Mouse (Mus musculus) embryonic facial prominence, embryonic 12.5 days (tissue): ENCODE data around the gene Fbxo2. TPM values are rescaled to one million over a fixed set of nuclear protein-coding genes. Genes with fewer than 3 reads are reported as not detected.

ENCODE experiments used
- ATAC-seq: fragments of 200-750 bp; cut with Nextera tagmentation; 2 replicates; pipeline ENCODE4 v1.8.0; 2017; ENCODE audit not compliant: insufficient number of reproducible peaks, insufficient read depth, low FRiP score, low TSS enrichment
- H3K27ac ChIP-seq: fragments of 300-500 bp; sonication (generic); 2 replicates; pipeline ENCODE4 v1.5.1; 2016; ENCODE audit warnings: mild to moderate bottlenecking
- H3K27me3 ChIP-seq: fragments of 300-500 bp; sonication (generic); 2 replicates; pipeline ENCODE4 v1.6.1; 2016; ENCODE audit warnings: mild to moderate bottlenecking, moderate library complexity
- H3K36me3 ChIP-seq: fragments of 300-500 bp; sonication (generic); 2 replicates; pipeline ENCODE4 v1.6.1; 2016; ENCODE audit warnings: mild to moderate bottlenecking
- H3K4me1 ChIP-seq: fragments of 300-500 bp; sonication (generic); 2 replicates; pipeline ENCODE4 v1.6.1; 2016
- H3K4me2 ChIP-seq: fragments of 300-500 bp; sonication (generic); replicated peaks from 2 replicates; pipeline ENCODE4 v1.6.1; 2016; ENCODE audit warnings: mild to moderate bottlenecking, moderate library complexity
- H3K4me3 ChIP-seq: fragments of 300-500 bp; sonication (generic); 2 replicates; pipeline ENCODE4 v1.5.1; 2016; ENCODE audit warnings: mild to moderate bottlenecking
- H3K9ac ChIP-seq: fragments of 300-500 bp; sonication (generic); 2 replicates; pipeline ENCODE4 v1.6.1; 2016; ENCODE audit warnings: mild to moderate bottlenecking, moderate library complexity
- H3K9me3 ChIP-seq: fragments of 300-500 bp; sonication (generic); 2 replicates; pipeline ENCODE4 v1.6.1; 2016; ENCODE audit warnings: mild to moderate bottlenecking, moderate library complexity
- WGBS: fragments of 180-500 bp; shearing (Covaris S2); methylation state at CpG from one replicate; pipeline ENCODE4 v1.1.7; 2016; 5-methylcytosine and 5-hydroxymethylcytosine counted together
- polyA plus RNA-seq: library from polyadenylated mRNA; unstranded; fragments of >200 nt; fragmentation: Nextera tagmentation; extraction: Ambion mirVana; gene quantifications from 2 replicates; pipeline ENCODE4 v1.2.1, GENCODE M21; 2016

Fbxo2 gene
- polyA plus RNA-seq, 1 experiment from 2014 or later, result 4.1 TPM

GRCm38 (mm10) chr4:148149540-148149939, 10.9 kb upstream of the Fbxo2 start:
- Histone ChIP-seq H3K36me3 (peaks cover 28% of the 10 kb centered on the region), H3K4me3 (no peak overlapping the region)

GRCm38 (mm10) chr4:148150242-148150641, 10.2 kb upstream of the Fbxo2 start:
- WGBS, result 23% methylated on average over 7 of the region's 7 CpGs
- H3K4me2 ChIP-seq, result peak overlapping the region; percentile 13; the same call in 1 of the 2 replicates
- peaks cover 11% of the 10 kb centered on the region; the same call in 1 of the 2 replicates for H3K4me1 ChIP-seq
- H3K9ac ChIP-seq, result no peak overlapping the region; the same call in 1 of the 2 replicates
- no peaks in the 10 kb centered on the region for H3K27me3 ChIP-seq
- no peak for ATAC-seq
- no peaks in the 10 kb centered on the region for H3K9me3 ChIP-seq
- H3K27ac ChIP-seq, result no peak overlapping the region
- peaks cover 23% of the 10 kb centered on the region for H3K36me3 ChIP-seq
- H3K4me3 ChIP-seq, result no peak overlapping the region

More at GRCm38 (mm10) chr4:148149540-148149939, 10.9 kb upstream of the Fbxo2 start:
- Histone ChIP-seq H3K27me3 (no peaks in the 10 kb centered on the region), H3K4me2 (no peak overlapping the region; the same call in 1 of the 2 replicates), H3K9ac (no peak overlapping the region), H3K4me1 (peaks cover 11% of the 10 kb centered on the region; the same call in 1 of the 2 replicates), H3K27ac (no peak overlapping the region), H3K9me3 (no peaks in the 10 kb centered on the region)
- ATAC-seq, result no peak
- WGBS, result 56% methylated on average over 12 of the region's 12 CpGs

GRCm38 (mm10) chr4:148150953-148151266, 9.5 kb upstream of the Fbxo2 start:
- H3K9me3 ChIP-seq, result no peaks in the 10 kb centered on the region
- peaks cover 19% of the 10 kb centered on the region for H3K36me3 ChIP-seq
- no peak for ATAC-seq
- peak overlapping the region; percentile 97 for H3K4me2 ChIP-seq
- H3K9ac ChIP-seq, result peak overlapping the region; percentile 68; the same call in 1 of the 2 replicates
- H3K4me3 ChIP-seq, result peak overlapping the region; percentile 60
- WGBS, result 53% methylated on average over 3 of the region's 3 CpGs
- no peaks in the 10 kb centered on the region for H3K27me3 ChIP-seq
- peaks cover 11% of the 10 kb centered on the region; the same call in 1 of the 2 replicates for H3K4me1 ChIP-seq
- no peak overlapping the region for H3K27ac ChIP-seq

- no peaks in the 10 kb centered on the region for H3K27me3 ChIP-seq
- peaks cover 19% of the 10 kb centered on the region for H3K36me3 ChIP-seq
- 2% methylated on average over 67 of the region's 67 CpGs for WGBS
- ATAC-seq, result peak; percentile 81
- H3K27ac ChIP-seq, result peak within 1 kb of the TSS; percentile 61; the same call in 1 of the 2 replicates
- H3K4me2 ChIP-seq, result peak within 1 kb of the TSS; percentile 97
- H3K4me1 ChIP-seq, result peaks cover 11% of the 10 kb centered on the region; the same call in 1 of the 2 replicates
- H3K4me3 ChIP-seq, result peak within 1 kb of the TSS; percentile 60
- peak within 1 kb of the TSS; percentile 68 for H3K9ac ChIP-seq
- H3K9me3 ChIP-seq, result no peaks in the 10 kb centered on the region
These were observed 8.9 kb upstream of the Fbxo2 start, which contains the start of gene Fbxo6 for GRCm38 (mm10) chr4:148151267-148152168. TSS of gene Fbxo6 (minus strand) at chr4:148152140.

- H3K4me1 ChIP-seq, result peaks cover 11% of the 10 kb centered on the region; the same call in 1 of the 2 replicates
- H3K27me3 ChIP-seq, result no peaks in the 10 kb centered on the region
- H3K27ac ChIP-seq, result no peak overlapping the region
- no peak overlapping the region for H3K4me2 ChIP-seq
- no peak overlapping the region for H3K9ac ChIP-seq
- peaks cover 22% of the 10 kb centered on the region for H3K36me3 ChIP-seq
- ATAC-seq, result no peak
- 83% methylated on average over 5 of the region's 5 CpGs for WGBS
- H3K4me3 ChIP-seq, result no peak overlapping the region
- no peaks in the 10 kb centered on the region for H3K9me3 ChIP-seq
These were observed 7.9 kb upstream of the Fbxo2 start for GRCm38 (mm10) chr4:148152547-148152946.

GRCm38 (mm10) chr4:148154006-148154405, 6.4 kb upstream of the Fbxo2 start:
- Histone ChIP-seq H3K27ac (no peak overlapping the region), H3K9ac (no peak overlapping the region), H3K27me3 (no peaks in the 10 kb centered on the region), H3K4me2 (no peak overlapping the region), H3K4me3 (no peak overlapping the region), H3K36me3 (peaks cover 20% of the 10 kb centered on the region), H3K9me3 (no peaks in the 10 kb centered on the region), H3K4me1 (peaks cover 16% of the 10 kb centered on the region)
- no peak for ATAC-seq
- 86% methylated on average over 4 of the region's 4 CpGs for WGBS

- Histone ChIP-seq H3K27me3 (0 out of 2 replicates have a peak, but pooled peaks cover 5% of the 10 kb centered on the region), H3K9me3 (no peaks in the 10 kb centered on the region), H3K4me2 (no peak overlapping the region), H3K9ac (no peak overlapping the region), H3K4me3 (no peak overlapping the region), H3K4me1 (peaks cover 13% of the 10 kb centered on the region), H3K36me3 (peaks cover 20% of the 10 kb centered on the region), H3K27ac (no peak overlapping the region)
- ATAC-seq, result no peak
- 57% methylated on average over 3 of the region's 3 CpGs for WGBS
These were observed 5.4 kb upstream of the Fbxo2 start for GRCm38 (mm10) chr4:148154982-148155381.

- 25% methylated on average over 27 of the region's 27 CpGs for WGBS
- H3K27me3 ChIP-seq, result peaks cover 42% of the 10 kb centered on the region
- 0 out of 2 replicates have a peak overlapping the region, but pooled peaks have one; percentile 32 for H3K27ac ChIP-seq
- peaks cover 15% of the 10 kb centered on the region; the same call in 1 of the 2 replicates for H3K36me3 ChIP-seq
- H3K4me3 ChIP-seq, result peak overlapping the region; percentile 60
- H3K4me1 ChIP-seq, result peaks cover 17% of the 10 kb centered on the region
- H3K4me2 ChIP-seq, result peak overlapping the region; percentile 94
- peak overlapping the region; percentile 62 for H3K9ac ChIP-seq
- no peaks in the 10 kb centered on the region for H3K9me3 ChIP-seq
- ATAC-seq, result no peak
These were observed 1.7 kb upstream of the Fbxo2 start for GRCm38 (mm10) chr4:148158436-148159348.

GRCm38 (mm10) chr4:148159544-148160435, 631 bp upstream of the Fbxo2 start:
- Histone ChIP-seq H3K4me3 (peak overlapping the region; percentile 60), H3K9me3 (no peaks in the 10 kb centered on the region), H3K4me2 (peak overlapping the region; percentile 94), H3K36me3 (peaks cover 15% of the 10 kb centered on the region; the same call in 1 of the 2 replicates), H3K27me3 (peaks cover 53% of the 10 kb centered on the region), H3K9ac (peak overlapping the region; percentile 62), H3K4me1 (peaks cover 21% of the 10 kb centered on the region), H3K27ac (peak overlapping the region; percentile 32; the same call in 1 of the 2 replicates)
- under 1% methylated on average over 53 of the region's 55 CpGs for WGBS
- peak; percentile 80 for ATAC-seq

GRCm38 (mm10) chr4:148164002-148164439, 3.6 kb downstream of the Fbxo2 start:
- Histone ChIP-seq H3K27me3 (peaks cover 87% of the 10 kb centered on the region), H3K4me2 (peak overlapping the region; percentile 55), H3K4me3 (peak overlapping the region; percentile 28), H3K9ac (peak overlapping the region; percentile 36), H3K4me1 (peaks cover 23% of the 10 kb centered on the region), H3K9me3 (no peaks in the 10 kb centered on the region), H3K27ac (no peak overlapping the region), H3K36me3 (no peaks in the 10 kb centered on the region)
- 0 out of 2 replicates have a peak, but pooled peaks have one; percentile 11 for ATAC-seq
- WGBS, result under 1% methylated on average over 29 of the region's 29 CpGs
